Mouse (Mus musculus) heart, postnatal 25 days (tissue): ENCODE measurements around the gene Atf7ip2. TPM values are rescaled to one million over a fixed set of nuclear protein-coding genes. Genes with fewer than 3 reads are reported as not detected.

Source experiments
- DNase-seq: peaks from one replicate; pipeline ENCODE4 v3.0.0; 2022; ENCODE audit warnings: low spot score
- intact Hi-C: fragments of 180-260 bp; cut with DNase I; formaldehyde crosslinking; loops from one replicate; pipeline ENCODE4 v1.15.1; 2025
- microRNA-seq: library from miRNA; unstranded; fragments of <30 nt; microRNA quantifications from one replicate; pipeline ENCODE4 v1.2.0, GENCODE M21; 2022
- total RNA-seq, 2 experiments: library from RNA; stranded (reverse); gene quantifications; 2 replicates each; pipeline ENCODE4 v1.2.3; 2021

The Atf7ip2 gene
- total RNA-seq, 2 experiments from 2014 or later, result not detected

- DNase-seq, result no peak
- intact Hi-C loops, result loop anchor here (5.0 kb wide), 1 partner anchor 41 kb away; no protein-coding TSS in a partner anchor
Measured at GRCm38 (mm10) chr16:10286513-10287268, 94.2 kb downstream of the Atf7ip2 start.

- DNase-seq, result no peak
- intact Hi-C loops, result loop anchor here (5.0 kb wide), 1 partner anchor 39 kb away; no protein-coding TSS in a partner anchor
Measured at GRCm38 (mm10) chr16:10288115-10288514, 95.6 kb downstream of the Atf7ip2 start.

- no peak for DNase-seq
- intact Hi-C loops, result no loop called here
Measured at GRCm38 (mm10) chr16:10297696-10298644, 105.5 kb downstream of the Atf7ip2 start.

GRCm38 (mm10) chr16:10299637-10300036, 107.1 kb downstream of the Atf7ip2 start:
- intact Hi-C loops, result no loop called here
- DNase-seq, result no peak

- intact Hi-C loops, result no loop called here
- no peak for DNase-seq
Measured at GRCm38 (mm10) chr16:10300231-10301186, 108.0 kb downstream of the Atf7ip2 start.

Small RNA genes lying within 50 kb of the gene (microRNA-seq; reads per million reads assigned to microRNA genes)
- gene Gm22932, result not detected

Other genes with a start within 250 kb of the Atf7ip2 start
- gene Grin2a, start 197.2 kb upstream of the Atf7ip2 start, total RNA-seq, result under 1 TPM; 0.05 to 0.08 TPM
- not detected for gene Rpl39l, start 22.5 kb upstream of the Atf7ip2 start, total RNA-seq
- 10 to 100 TPM; 38.4 to 44.1 TPM for gene Emp2, start 121.3 kb downstream of the Atf7ip2 start, total RNA-seq
- not detected for gene Tekt5, start 202.8 kb downstream of the Atf7ip2 start, total RNA-seq
- gene Nubp1, start 219.2 kb downstream of the Atf7ip2 start, total RNA-seq, result 10 to 100 TPM in 1 of 2 experiments, 1 to 10 TPM in 1; 9.4 to 10.5 TPM